Mouse (Mus musculus): ENCODE results near the gene Ccnd1. TPM values are rescaled to one million over a fixed set of nuclear protein-coding genes. Genes with fewer than 3 reads are reported as not detected.
"Not testable (repeated sequence)": the region's sequence is repeated elsewhere in the genome, so short reads cannot be mapped to it uniquely, and the experiment has no call there.

Gene Ccnd1
- polyA plus RNA-seq, 1 experiment from 2014 or later: 63.7 TPM

DNA sequence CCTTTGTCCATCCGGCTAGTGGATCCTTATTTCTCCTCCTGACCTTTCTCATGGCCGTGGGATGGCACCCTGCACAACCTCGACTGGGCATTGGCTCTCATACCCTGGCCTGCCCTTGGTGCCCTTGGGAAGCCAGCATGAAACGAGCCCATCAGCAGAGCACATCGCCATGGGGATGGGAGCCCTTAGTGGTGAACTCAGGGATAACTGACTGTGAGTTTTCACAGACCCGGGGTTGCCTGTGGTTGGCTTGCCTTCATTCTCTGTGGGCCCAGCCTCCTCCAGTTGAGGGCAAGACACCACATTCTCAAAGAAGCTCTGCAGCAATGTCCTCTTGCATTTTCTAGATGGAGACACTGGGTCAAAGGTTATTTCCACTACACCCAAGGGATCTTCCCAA, 47.4 kb downstream of the Ccnd1 start:
- H3K36me3 ChIP-seq (ENCODE audit: control insufficient read depth, insufficient read depth, low read length): no peaks in the 10 kb centered on the region
- no peak overlapping the region for H3K9ac ChIP-seq (ENCODE audit: low read length)
- ATAC-seq (ENCODE audit: insufficient number of reproducible peaks, insufficient read depth, low FRiP score, low read depth): no peak
- H3K4me3 ChIP-seq (ENCODE audit: control insufficient read depth in 1 of 2, insufficient read depth in 1 of 2, low read depth in 1 of 2, low read length in 2 of 2): no peak overlapping the region
- H3K9me3 ChIP-seq (ENCODE audit: control insufficient read depth, low read length): no peaks in the 10 kb centered on the region
- no peak overlapping the region for H3K4me2 ChIP-seq (ENCODE audit: low read length)
- H3K27me3 ChIP-seq (ENCODE audit: control insufficient read depth, insufficient read depth, low read length): peaks cover 60% of the 10 kb centered on the region
- WGBS: 44% methylated on average over 6 of the region's 6 CpGs
- H3K27ac ChIP-seq (replicated peaks in 1 of 2; ENCODE audit: control insufficient read depth in 1 of 2, insufficient read depth in 1 of 2, low read depth in 2 of 2, low read length in 2 of 2): no peak overlapping the region
- peaks cover 10 to 20% of the 10 kb centered on the region in 2 experiments; a peak in 3 of 4 replicates for H3K4me1 ChIP-seq (ENCODE audit: control insufficient read depth in 2 of 2, insufficient read depth in 2 of 2, low read length in 2 of 2)

DNA sequence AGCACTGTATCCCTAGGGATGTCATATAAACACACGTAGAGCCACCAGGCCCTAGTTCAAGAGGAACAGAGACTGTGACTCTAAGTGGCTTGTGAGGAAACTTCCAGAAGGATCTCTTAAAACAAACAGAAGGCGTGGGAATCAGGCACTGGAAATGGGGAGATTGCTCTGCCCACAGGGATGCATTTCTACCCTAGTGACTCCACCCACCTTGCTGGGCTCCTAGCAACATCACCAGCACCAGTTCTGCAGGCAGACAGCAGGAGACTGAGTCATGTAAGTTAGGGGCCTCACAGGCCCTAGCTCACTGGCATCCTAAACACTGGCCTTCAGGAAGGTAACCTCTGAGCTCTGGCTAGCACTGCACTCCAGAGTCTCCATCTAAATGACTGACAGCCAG, 47.9 kb downstream of the Ccnd1 start:
- 69% methylated on average over 2 of the region's 2 CpGs for WGBS
- ATAC-seq (ENCODE audit: insufficient number of reproducible peaks, insufficient read depth, low FRiP score, low read depth): no peak
- no peak overlapping the region for H3K4me2 ChIP-seq (ENCODE audit: low read length)
- H3K27me3 ChIP-seq (ENCODE audit: control insufficient read depth, insufficient read depth, low read length): peaks cover 55% of the 10 kb centered on the region
- H3K36me3 ChIP-seq (ENCODE audit: control insufficient read depth, insufficient read depth, low read length): no peaks in the 10 kb centered on the region
- peaks cover 9 to 18% of the 10 kb centered on the region in 2 experiments; a peak in 3 of 4 replicates for H3K4me1 ChIP-seq (ENCODE audit: control insufficient read depth in 2 of 2, insufficient read depth in 2 of 2, low read length in 2 of 2)
- no peak overlapping the region for H3K27ac ChIP-seq (replicated peaks in 1 of 2; ENCODE audit: control insufficient read depth in 1 of 2, insufficient read depth in 1 of 2, low read depth in 2 of 2, low read length in 2 of 2)
- H3K4me3 ChIP-seq (ENCODE audit: control insufficient read depth in 1 of 2, insufficient read depth in 1 of 2, low read depth in 1 of 2, low read length in 2 of 2): no peak overlapping the region
- no peak overlapping the region for H3K9ac ChIP-seq (ENCODE audit: low read length)
- H3K9me3 ChIP-seq (ENCODE audit: control insufficient read depth, low read length): no peaks in the 10 kb centered on the region

DNA sequence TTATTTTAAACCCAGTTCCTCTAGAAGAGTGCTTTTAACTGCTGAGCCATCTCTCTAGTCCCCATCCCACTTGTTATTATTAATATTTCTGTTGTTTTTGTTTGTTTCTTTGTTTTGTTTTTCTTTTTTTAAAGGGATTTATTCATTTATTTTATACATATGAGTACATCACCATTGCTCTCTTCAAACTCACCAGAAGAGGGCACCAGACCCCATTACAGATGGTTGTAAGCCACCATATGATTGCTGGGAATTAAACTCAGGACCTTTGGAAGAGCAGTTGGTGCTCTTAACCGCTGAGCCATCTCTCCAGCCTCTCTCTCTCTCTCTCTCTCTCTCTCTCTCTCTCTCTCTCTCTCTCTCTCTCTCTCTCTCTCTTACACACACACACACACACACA, 49.1 kb downstream of the Ccnd1 start:
- not testable (repeated sequence) for H3K9me3 ChIP-seq (ENCODE audit: control insufficient read depth, low read length); H3K36me3 ChIP-seq (ENCODE audit: control insufficient read depth, insufficient read depth, low read length); H3K4me3 ChIP-seq (ENCODE audit: control insufficient read depth in 1 of 2, insufficient read depth in 1 of 2, low read depth in 1 of 2, low read length in 2 of 2); H3K27ac ChIP-seq (replicated peaks in 1 of 2; ENCODE audit: control insufficient read depth in 1 of 2, insufficient read depth in 1 of 2, low read depth in 2 of 2, low read length in 2 of 2); H3K9ac ChIP-seq (ENCODE audit: low read length); ATAC-seq (ENCODE audit: insufficient number of reproducible peaks, insufficient read depth, low FRiP score, low read depth); H3K4me1 ChIP-seq (ENCODE audit: control insufficient read depth in 2 of 2, insufficient read depth in 2 of 2, low read length in 2 of 2); H3K4me2 ChIP-seq (ENCODE audit: low read length)
- 92% methylated on average over 1 of the region's 1 CpGs for WGBS
- peaks cover 45% of the 10 kb centered on the region for H3K27me3 ChIP-seq (ENCODE audit: control insufficient read depth, insufficient read depth, low read length)

DNA sequence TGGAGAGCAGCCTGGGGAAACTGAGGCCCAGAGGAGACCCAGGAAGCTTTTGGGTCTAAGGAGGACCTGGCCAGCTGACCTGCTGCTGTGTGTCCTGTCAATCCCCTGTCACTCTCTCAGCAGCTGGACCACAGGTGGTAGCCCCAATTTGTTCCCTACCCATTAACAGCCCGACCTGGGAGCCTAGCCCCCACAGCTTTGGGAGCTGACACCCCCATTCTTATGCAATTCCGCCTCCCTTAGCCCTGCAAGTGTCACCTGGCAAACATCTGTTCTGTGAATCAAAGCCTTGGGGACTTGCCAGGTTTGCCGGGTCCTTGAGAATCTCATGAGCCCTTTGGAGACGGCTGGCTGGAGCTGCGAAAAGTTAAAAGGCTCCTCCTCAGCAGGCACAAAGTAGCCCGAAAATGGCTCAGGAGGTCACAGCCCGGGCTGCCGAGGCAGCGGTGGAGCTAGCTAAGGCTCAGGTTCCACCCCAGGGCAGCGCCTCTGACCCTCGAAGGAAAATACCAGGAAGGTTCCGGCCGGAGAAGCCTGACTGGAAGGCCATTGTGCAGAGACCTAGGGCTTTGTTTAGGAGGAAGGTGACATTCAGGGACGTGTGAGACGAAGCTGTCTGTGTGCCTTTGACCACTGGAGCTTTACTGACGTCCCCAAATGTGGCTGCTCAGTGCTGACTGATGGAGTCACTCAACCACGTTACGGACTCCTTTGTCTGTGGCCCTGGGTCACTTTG, 51.0 kb downstream of the Ccnd1 start:
- no peak for ATAC-seq (ENCODE audit: insufficient number of reproducible peaks, insufficient read depth, low FRiP score, low read depth)
- H3K27me3 ChIP-seq (ENCODE audit: control insufficient read depth, insufficient read depth, low read length): peaks cover 26% of the 10 kb centered on the region
- 5% methylated on average over 18 of the region's 18 CpGs for WGBS
- no peak overlapping the region for H3K27ac ChIP-seq (replicated peaks in 1 of 2; ENCODE audit: control insufficient read depth in 1 of 2, insufficient read depth in 1 of 2, low read depth in 2 of 2, low read length in 2 of 2)
- no peaks in the 10 kb centered on the region for H3K36me3 ChIP-seq (ENCODE audit: control insufficient read depth, insufficient read depth, low read length)
- H3K9ac ChIP-seq (ENCODE audit: low read length): no peak overlapping the region
- H3K4me1 ChIP-seq (ENCODE audit: control insufficient read depth in 2 of 2, insufficient read depth in 2 of 2, low read length in 2 of 2): peaks cover 7 to 10% of the 10 kb centered on the region in 2 experiments; a peak in 3 of 4 replicates
- no peak overlapping the region for H3K4me3 ChIP-seq (ENCODE audit: control insufficient read depth in 1 of 2, insufficient read depth in 1 of 2, low read depth in 1 of 2, low read length in 2 of 2)
- no peaks in the 10 kb centered on the region for H3K9me3 ChIP-seq (ENCODE audit: control insufficient read depth, low read length)
- no peak overlapping the region for H3K4me2 ChIP-seq (ENCODE audit: low read length)

DNA sequence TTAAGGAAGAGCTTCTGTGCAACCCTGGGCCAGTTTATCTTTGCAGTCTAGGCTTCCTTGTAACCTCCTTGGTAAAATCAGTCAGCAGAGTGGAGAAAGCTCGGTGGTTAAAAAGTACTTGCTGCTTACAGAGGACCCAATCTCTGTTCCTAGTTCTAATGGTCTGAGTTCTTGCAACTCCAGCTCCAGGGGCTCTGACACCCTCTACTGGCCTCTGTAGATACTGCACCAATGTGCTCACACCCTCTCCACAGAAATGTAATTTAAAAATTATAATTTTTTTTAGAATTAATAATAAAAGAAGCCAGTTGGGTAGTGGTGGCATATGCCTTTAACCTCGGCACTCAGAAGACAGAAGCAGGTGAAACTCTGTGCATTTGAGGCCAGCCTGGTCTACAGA, 52.1 kb downstream of the Ccnd1 start:
- WGBS: 77% methylated on average over 2 of the region's 2 CpGs
- Histone ChIP-seq H3K27me3 (ENCODE audit: control insufficient read depth, insufficient read depth, low read length) (peaks cover 26% of the 10 kb centered on the region), H3K4me2 (ENCODE audit: low read length) (no peak overlapping the region)

DNA sequence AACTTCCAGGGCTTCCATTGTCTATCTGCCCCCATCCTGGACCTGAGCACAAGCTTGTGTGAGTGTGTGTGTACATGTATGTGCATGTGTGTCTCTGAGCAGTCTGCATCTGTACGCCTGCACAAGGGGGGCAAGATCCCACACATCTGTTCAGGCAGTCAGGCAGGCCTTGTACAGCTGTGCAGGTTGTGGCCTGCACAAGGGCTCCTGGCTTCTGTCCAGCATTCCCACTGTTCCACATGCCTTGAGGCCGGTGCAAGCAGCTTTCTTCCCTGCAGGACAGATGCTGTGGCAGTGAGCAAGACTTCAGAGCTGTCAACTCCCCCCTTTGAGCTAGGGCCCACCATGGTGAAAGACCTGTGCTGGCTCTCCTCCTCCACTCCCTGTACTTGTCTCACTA, 56.6 kb downstream of the Ccnd1 start:
- Histone ChIP-seq H3K4me3 (ENCODE audit: control insufficient read depth in 1 of 2, insufficient read depth in 1 of 2, low read depth in 1 of 2, low read length in 2 of 2) (no peak overlapping the region), H3K9me3 (ENCODE audit: control insufficient read depth, low read length) (no peaks in the 10 kb centered on the region), H3K27ac (replicated peaks in 1 of 2; ENCODE audit: control insufficient read depth in 1 of 2, insufficient read depth in 1 of 2, low read depth in 2 of 2, low read length in 2 of 2) (no peak overlapping the region), H3K27me3 (ENCODE audit: control insufficient read depth, insufficient read depth, low read length) (0 out of 2 replicates have a peak, but pooled peaks cover 2% of the 10 kb centered on the region), H3K4me2 (ENCODE audit: low read length) (no peak overlapping the region), H3K9ac (ENCODE audit: low read length) (no peak overlapping the region), H3K36me3 (ENCODE audit: control insufficient read depth, insufficient read depth, low read length) (no peaks in the 10 kb centered on the region), H3K4me1 (ENCODE audit: control insufficient read depth in 2 of 2, insufficient read depth in 2 of 2, low read length in 2 of 2) (peaks cover 7 to 10% of the 10 kb centered on the region in 2 experiments; a peak in 3 of 4 replicates)
- WGBS: 30% methylated on average over 2 of the region's 2 CpGs
- no peak for ATAC-seq (ENCODE audit: insufficient number of reproducible peaks, insufficient read depth, low FRiP score, low read depth)

More for the DNA sequence above, 52.1 kb downstream of the Ccnd1 start:
- no peaks in the 10 kb centered on the region for H3K36me3 ChIP-seq (ENCODE audit: control insufficient read depth, insufficient read depth, low read length)
- peaks cover 10% of the 10 kb centered on the region in 2 experiments; a peak in 3 of 4 replicates for H3K4me1 ChIP-seq (ENCODE audit: control insufficient read depth in 2 of 2, insufficient read depth in 2 of 2, low read length in 2 of 2)
- H3K9ac ChIP-seq (ENCODE audit: low read length): no peak overlapping the region
- H3K4me3 ChIP-seq (ENCODE audit: control insufficient read depth in 1 of 2, insufficient read depth in 1 of 2, low read depth in 1 of 2, low read length in 2 of 2): no peak overlapping the region
- no peak for ATAC-seq (ENCODE audit: insufficient number of reproducible peaks, insufficient read depth, low FRiP score, low read depth)
- no peaks in the 10 kb centered on the region for H3K9me3 ChIP-seq (ENCODE audit: control insufficient read depth, low read length)
- H3K27ac ChIP-seq (replicated peaks in 1 of 2; ENCODE audit: control insufficient read depth in 1 of 2, insufficient read depth in 1 of 2, low read depth in 2 of 2, low read length in 2 of 2): no peak overlapping the region
